ENCODE assay signal across 13 mouse cellular contexts in the genomic region with DNA sequence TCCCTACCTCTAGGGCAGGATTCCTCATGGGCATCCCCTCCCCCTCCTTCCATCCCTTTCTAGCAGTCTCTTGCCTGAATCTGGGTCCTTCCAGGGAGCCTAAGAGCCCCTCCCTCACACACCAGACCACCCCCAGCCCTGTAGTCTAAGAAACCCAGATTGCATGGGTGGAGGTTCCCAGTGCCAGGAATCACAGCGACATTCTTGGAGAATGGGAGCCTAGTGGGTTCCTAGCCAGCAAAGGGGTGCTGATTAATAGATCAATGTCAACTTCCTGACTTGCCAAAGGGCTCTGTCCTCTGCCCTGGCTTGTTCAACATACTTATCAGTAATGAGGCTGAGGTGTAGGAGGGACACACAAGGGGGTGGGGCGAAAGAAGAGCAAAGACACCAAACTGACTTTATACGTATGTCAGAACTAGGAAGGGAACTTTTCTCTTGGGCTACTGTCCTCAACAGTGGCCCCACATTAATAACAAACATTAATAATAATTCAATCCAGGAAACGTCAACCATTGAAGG.
DNase-seq lines count a peak whose midpoint lies in the region; ATAC-seq and TF ChIP-seq lines count a peak whose summit lies in the region.
"Had no signal": no experiment of that assay in that cellular context is flagged by ENCODE, and none has a peak within 500 bp of the region (broad histone marks: within the 10 kb centered on the region; RNA-seq: fewer than 3 reads in every experiment).

No protein-coding gene starts in this region.

- DNase-seq in heart, postnatal 36 days = no peak
- DNase-seq in lung, postnatal 0 days (ENCODE audit: low spot score) = no peak
- no peak for DNase-seq in lung, postnatal 4 days
- DNase-seq in liver, adult 2 months (ENCODE audit: extremely low read depth, low read depth, low spot score) = peak; percentile 96
- no peak for DNase-seq in cerebellum, postnatal 4 days (ENCODE audit: low spot score in 2 of 2)
- DNase-seq in cerebellum, adult 9-10 months = no peak
- DNase-seq in ovary, postnatal 14 days (ENCODE audit: low spot score) = no peak
- DNase-seq: embryo, embryonic 11 days; gastrocnemius, postnatal 14 days; kidney, postnatal 10 days had no signal

- no peak for ATAC-seq in heart, embryonic 13.5 days (ENCODE audit: extremely low read depth, insufficient number of reproducible peaks, low FRiP score, low TSS enrichment)
- ATAC-seq in lung, postnatal 0 days = no peak

- H3K9ac ChIP-seq in heart, embryonic 13.5 days = peak overlapping the region; percentile 75
- no peak overlapping the region for H3K9ac ChIP-seq in lung, postnatal 0 days (replicated peaks; ENCODE audit: low read depth)
- peak overlapping the region; percentile 47 for H3K9ac ChIP-seq in liver, adult 2 months (ENCODE audit: low read depth, low read length)
- H3K9ac ChIP-seq: forebrain, embryonic 15.5 days; hindbrain, embryonic 15.5 days had no signal

- H3K79me2 ChIP-seq in liver, adult 2 months (ENCODE audit: control insufficient read depth, insufficient read depth, low read length) = peaks cover 43% of the 10 kb centered on the region

- peak overlapping the region; percentile 54; the same call in 1 of the 2 replicates for H3K4me2 ChIP-seq in heart, embryonic 13.5 days
- no peak overlapping the region for H3K4me2 ChIP-seq in lung, postnatal 0 days (replicated peaks; ENCODE audit: low read depth, low read length)
- H3K4me2 ChIP-seq: forebrain, embryonic 15.5 days; hindbrain, embryonic 15.5 days had no signal

- peaks cover 7% of the 10 kb centered on the region for H3K36me3 ChIP-seq in heart, embryonic 13.5 days
- no peaks in the 10 kb centered on the region for H3K36me3 ChIP-seq in lung, postnatal 0 days (ENCODE audit: insufficient read depth, low read length)
- no peaks in the 10 kb centered on the region for H3K36me3 ChIP-seq in liver, adult 2 months (ENCODE audit: control insufficient read depth, insufficient read depth, low read length)
- H3K36me3 ChIP-seq: forebrain, embryonic 15.5 days; hindbrain, embryonic 15.5 days had no signal

- no peak for TF ChIP-seq POLR2A in liver, adult 2 months (IDR thresholded peaks at IDR 0.05; ENCODE audit: extremely low read depth, insufficient read depth, low read length)

- no peaks in the 10 kb centered on the region for H3K9me3 ChIP-seq in heart, embryonic 13.5 days
- H3K9me3 ChIP-seq in lung, postnatal 0 days (ENCODE audit: low read length) = no peaks in the 10 kb centered on the region
- H3K9me3 ChIP-seq: forebrain, embryonic 15.5 days; hindbrain, embryonic 15.5 days had no signal

- intact Hi-C loops in heart, postnatal 36 days (cut with DNase I) = no loop called here

- H3K4me1 ChIP-seq in heart, embryonic 13.5 days = peaks cover 97% of the 10 kb centered on the region
- peaks cover 37% of the 10 kb centered on the region; the same call in 1 of the 2 replicates for H3K4me1 ChIP-seq in lung, postnatal 0 days (ENCODE audit: insufficient read depth, low read depth, low read length)
- H3K4me1 ChIP-seq in liver, adult 2 months (ENCODE audit: control insufficient read depth, insufficient read depth, low read length) = peaks cover 45% of the 10 kb centered on the region

- TF ChIP-seq CTCF in lung, postnatal 0 days (IDR thresholded peaks at IDR 0.05) = no peak
- TF ChIP-seq CTCF in liver, adult 2 months (IDR thresholded peaks at IDR 0.05; ENCODE audit: low read depth, low read length) = no peak

- no peak overlapping the region for H3K4me3 ChIP-seq in heart, embryonic 13.5 days
- H3K4me3 ChIP-seq in lung, postnatal 0 days (ENCODE audit: low read depth, low read length) = no peak overlapping the region
- no peak overlapping the region for H3K4me3 ChIP-seq in liver, adult 2 months (ENCODE audit: insufficient read depth, low read depth, low read length)
- H3K4me3 ChIP-seq: forebrain, embryonic 15.5 days; hindbrain, embryonic 15.5 days had no signal

- TF ChIP-seq EP300 in lung, postnatal 0 days (IDR thresholded peaks at IDR 0.05) = no peak

- WGBS in heart, embryonic 13.5 days = 35% methylated on average over 4 of the region's 4 CpGs
- 42% methylated on average over 4 of the region's 4 CpGs for WGBS in lung, postnatal 0 days
- WGBS in liver, adult 2 months = 14% methylated on average over 4 of the region's 4 CpGs

- H3K27ac ChIP-seq in heart, embryonic 13.5 days (replicated peaks) = peak overlapping the region; percentile 93
- peak overlapping the region; percentile 21; the same call in 1 of the 2 replicates for H3K27ac ChIP-seq in lung, postnatal 0 days (ENCODE audit: low read length)
- H3K27ac ChIP-seq in liver, adult 2 months (replicated peaks; ENCODE audit: insufficient read depth, low read depth, low read length) = peak overlapping the region; percentile 88
- H3K27ac ChIP-seq: forebrain, embryonic 15.5 days; hindbrain, embryonic 15.5 days had no signal

- H3K27me3 ChIP-seq in heart, embryonic 13.5 days (replicated peaks) = no peaks in the 10 kb centered on the region
- H3K27me3 ChIP-seq in lung, postnatal 0 days (replicated peaks; ENCODE audit: insufficient read depth, low read length) = no peaks in the 10 kb centered on the region
- no peaks in the 10 kb centered on the region for H3K27me3 ChIP-seq in liver, adult 2 months (ENCODE audit: control insufficient read depth, insufficient read depth, low read length)
- H3K27me3 ChIP-seq: forebrain, embryonic 15.5 days; hindbrain, embryonic 15.5 days had no signal

Comparison
In these comparisons a context has a peak if more than half of its experiments do, and no peak if none do; other contexts are left out.
1. H3K27ac ChIP-seq: peak in every context shown above with its lines; median percentile 93 in heart, embryonic 13.5 days; 88 in liver, adult 2 months; 21 in lung, postnatal 0 days.